9 mouse cellular contexts compared by ENCODE assay signal in genomic region chr5:37244666-37245242, GRCm38 (mm10). TPM values are rescaled to one million over a fixed set of nuclear protein-coding genes. Genes with fewer than 3 reads are reported as not detected.
DNase-seq lines count a peak whose midpoint lies in the region; ATAC-seq and TF ChIP-seq lines count a peak whose summit lies in the region.
"Had no signal": no experiment of that assay in that cellular context is flagged by ENCODE, and none has a peak within 500 bp of the region (broad histone marks: within the 10 kb centered on the region; RNA-seq: fewer than 3 reads in every experiment).

No protein-coding gene starts in this region.

- peaks cover 81% of the 10 kb centered on the region for H3K27me3 ChIP-seq in lung, embryonic 15.5 days
- H3K27me3 ChIP-seq in lung, postnatal 0 days (replicated peaks; ENCODE audit: insufficient read depth, low read length): peaks cover 53% of the 10 kb centered on the region
- peaks cover 78% of the 10 kb centered on the region for H3K27me3 ChIP-seq in embryonic facial prominence, embryonic 13.5 days
- peaks cover 6% of the 10 kb centered on the region; the same call in 1 of the 2 replicates for H3K27me3 ChIP-seq in hindbrain, embryonic 14.5 days (ENCODE audit: control insufficient read depth, insufficient read depth, low read length)
- H3K27me3 ChIP-seq in neural tube, embryonic 14.5 days (ENCODE audit: control insufficient read depth, insufficient read depth, low read length): peaks cover 6% of the 10 kb centered on the region; the same call in 1 of the 2 replicates

- WGBS in lung, embryonic 15.5 days: 37% methylated on average over 9 of the region's 9 CpGs
- WGBS in lung, postnatal 0 days: 38% methylated on average over 9 of the region's 9 CpGs
- 39% methylated on average over 9 of the region's 9 CpGs for WGBS in embryonic facial prominence, embryonic 13.5 days
- 42% methylated on average over 9 of the region's 9 CpGs for WGBS in hindbrain, embryonic 14.5 days
- 33% methylated on average over 9 of the region's 9 CpGs for WGBS in neural tube, embryonic 14.5 days

- H3K9me3 ChIP-seq in lung, embryonic 15.5 days: no peaks in the 10 kb centered on the region
- no peaks in the 10 kb centered on the region for H3K9me3 ChIP-seq in lung, postnatal 0 days (ENCODE audit: low read length)
- no peaks in the 10 kb centered on the region for H3K9me3 ChIP-seq in embryonic facial prominence, embryonic 13.5 days
- H3K9me3 ChIP-seq in hindbrain, embryonic 14.5 days (ENCODE audit: control insufficient read depth, low read length): no peaks in the 10 kb centered on the region
- H3K9me3 ChIP-seq in neural tube, embryonic 14.5 days (ENCODE audit: control insufficient read depth, low read length): no peaks in the 10 kb centered on the region

- H3K36me3 ChIP-seq in lung, embryonic 15.5 days: no peaks in the 10 kb centered on the region
- H3K36me3 ChIP-seq in lung, postnatal 0 days (ENCODE audit: insufficient read depth, low read length): no peaks in the 10 kb centered on the region
- H3K36me3 ChIP-seq in embryonic facial prominence, embryonic 13.5 days: no peaks in the 10 kb centered on the region
- no peaks in the 10 kb centered on the region for H3K36me3 ChIP-seq in hindbrain, embryonic 14.5 days (replicated peaks; ENCODE audit: control insufficient read depth, insufficient read depth)
- H3K36me3 ChIP-seq in neural tube, embryonic 14.5 days (ENCODE audit: control insufficient read depth, insufficient read depth, low read length): no peaks in the 10 kb centered on the region

- peak overlapping the region; percentile 60; the same call in 1 of the 2 replicates for H3K4me2 ChIP-seq in lung, embryonic 15.5 days
- no peak overlapping the region for H3K4me2 ChIP-seq in lung, postnatal 0 days (replicated peaks; ENCODE audit: low read depth, low read length)
- peak overlapping the region; percentile 89 for H3K4me2 ChIP-seq in embryonic facial prominence, embryonic 13.5 days
- H3K4me2 ChIP-seq in hindbrain, embryonic 14.5 days (replicated peaks): peak overlapping the region; percentile 94
- peak overlapping the region; percentile 94 for H3K4me2 ChIP-seq in neural tube, embryonic 14.5 days (ENCODE audit: low read depth, low read length)

- no peak overlapping the region for H3K9ac ChIP-seq in lung, embryonic 15.5 days
- H3K9ac ChIP-seq in lung, postnatal 0 days (replicated peaks; ENCODE audit: low read depth): no peak overlapping the region
- H3K9ac ChIP-seq in embryonic facial prominence, embryonic 13.5 days: no peak overlapping the region
- H3K9ac ChIP-seq in hindbrain, embryonic 14.5 days: peak overlapping the region; percentile 97
- H3K9ac ChIP-seq in neural tube, embryonic 14.5 days (replicated peaks; ENCODE audit: low read depth, low read length): peak overlapping the region; percentile 71
- H3K9ac ChIP-seq: liver, embryonic 14.5 days had no signal

- no peak for TF ChIP-seq CTCF in lung, postnatal 0 days (IDR thresholded peaks at IDR 0.05)

- H3K4me1 ChIP-seq in lung, embryonic 15.5 days: peaks cover 15% of the 10 kb centered on the region
- H3K4me1 ChIP-seq in lung, postnatal 0 days (ENCODE audit: insufficient read depth, low read depth, low read length): no peaks in the 10 kb centered on the region
- peaks cover 26% of the 10 kb centered on the region for H3K4me1 ChIP-seq in embryonic facial prominence, embryonic 13.5 days
- peaks cover 43% of the 10 kb centered on the region for H3K4me1 ChIP-seq in hindbrain, embryonic 14.5 days (replicated peaks; ENCODE audit: control insufficient read depth, insufficient read depth, low read length)
- H3K4me1 ChIP-seq in neural tube, embryonic 14.5 days (ENCODE audit: control insufficient read depth, insufficient read depth, low read length): peaks cover 38% of the 10 kb centered on the region

- peak overlapping the region; percentile 12; the same call in 1 of the 2 replicates for H3K27ac ChIP-seq in lung, embryonic 15.5 days
- no peak overlapping the region for H3K27ac ChIP-seq in lung, postnatal 0 days (ENCODE audit: low read length)
- H3K27ac ChIP-seq in embryonic facial prominence, embryonic 13.5 days: no peak overlapping the region
- H3K27ac ChIP-seq in hindbrain, embryonic 14.5 days: peak overlapping the region; percentile 99
- peak overlapping the region; percentile 92 for H3K27ac ChIP-seq in neural tube, embryonic 14.5 days (ENCODE audit: low read depth, low read length)
- H3K27ac ChIP-seq: kidney, postnatal 0 days; liver, embryonic 14.5 days had no signal

- H3K4me3 ChIP-seq in lung, embryonic 15.5 days: no peak overlapping the region
- no peak overlapping the region for H3K4me3 ChIP-seq in lung, postnatal 0 days (ENCODE audit: low read depth, low read length)
- H3K4me3 ChIP-seq in embryonic facial prominence, embryonic 13.5 days: no peak overlapping the region
- peak overlapping the region; percentile 90 for H3K4me3 ChIP-seq in hindbrain, embryonic 14.5 days (replicated peaks; ENCODE audit: low read length)
- peak overlapping the region; percentile 81 for H3K4me3 ChIP-seq in neural tube, embryonic 14.5 days (ENCODE audit: low read depth, low read length)

- no peak for TF ChIP-seq EP300 in lung, postnatal 0 days (IDR thresholded peaks at IDR 0.05)

- no peak for DNase-seq in lung, postnatal 0 days (ENCODE audit: low spot score)
- no peak for DNase-seq in hindbrain, embryonic 14.5 days (ENCODE audit: low spot score)
- no peak for DNase-seq in urinary bladder, postnatal 36 days (ENCODE audit: low spot score in 2 of 2)
- no peak for DNase-seq in urinary bladder, adult 18-20 months (ENCODE audit: low spot score in 2 of 2)

- ATAC-seq in lung, embryonic 15.5 days (ENCODE audit: borderline replicate concordance, extremely low read depth, low FRiP score, low TSS enrichment): no peak
- no peak for ATAC-seq in lung, postnatal 0 days
- no peak for ATAC-seq in embryonic facial prominence, embryonic 13.5 days (ENCODE audit: insufficient number of reproducible peaks, insufficient read depth, low FRiP score, low TSS enrichment, low read depth)
- no peak for ATAC-seq in hindbrain, embryonic 14.5 days (ENCODE audit: low FRiP score)
- ATAC-seq in neural tube, embryonic 14.5 days (ENCODE audit: low read depth): no peak

RNA-seq across cellular contexts. Expression of gene Crmp1, which starts 3.0 kb away (rescaled TPM):
- polyA plus RNA-seq in lung, embryonic 15.5 days (2015; fragmentation: Nextera tagmentation; extraction: Ambion mirVana): 10.6 and 12.5 TPM in 2 replicates
- 1.2 and 1.4 TPM in 2 replicates for polyA plus RNA-seq in lung, postnatal 0 days (2015; fragmentation: Nextera tagmentation; extraction: Ambion mirVana)
- 23.5 and 26.4 TPM in 2 replicates for polyA plus RNA-seq in embryonic facial prominence, embryonic 13.5 days (2015; fragmentation: Nextera tagmentation; extraction: Ambion mirVana)
- 907 and 1,000 TPM in 2 replicates for polyA plus RNA-seq in hindbrain, embryonic 14.5 days (2014; fragmentation: Nextera tagmentation; extraction: Ambion mirVana)
- polyA plus RNA-seq in neural tube, embryonic 14.5 days (2014; fragmentation: Nextera tagmentation; extraction: Ambion mirVana): 908 and 937 TPM in 2 replicates

Comparison
In these comparisons a context has a peak if more than half of its experiments do, and no peak if none do; other contexts are left out.
1. H3K27ac ChIP-seq: peak in lung, embryonic 15.5 days (single experiment), hindbrain, embryonic 14.5 days (single experiment) and neural tube, embryonic 14.5 days (single experiment); none in lung, postnatal 0 days (single experiment) and embryonic facial prominence, embryonic 13.5 days (single experiment).
2. H3K4me3 ChIP-seq: peak in hindbrain, embryonic 14.5 days (single experiment) and neural tube, embryonic 14.5 days (single experiment); none in lung, embryonic 15.5 days (single experiment), lung, postnatal 0 days (single experiment) and embryonic facial prominence, embryonic 13.5 days (single experiment).
3. H3K9ac ChIP-seq: peak in hindbrain, embryonic 14.5 days (single experiment) and neural tube, embryonic 14.5 days (single experiment); none in lung, embryonic 15.5 days (single experiment), lung, postnatal 0 days (single experiment) and embryonic facial prominence, embryonic 13.5 days (single experiment).
4. RNA of gene Crmp1, which starts 3.0 kb away (polyA plus RNA-seq): 908 to 937 TPM in neural tube, embryonic 14.5 days and 907 to 1,000 TPM in hindbrain, embryonic 14.5 days; 23.5 to 26.4 TPM in embryonic facial prominence, embryonic 13.5 days, 10.6 to 12.5 TPM in lung, embryonic 15.5 days and 1.2 to 1.4 TPM in lung, postnatal 0 days; every median in the first group is over 10 times any median in the second.